Mouse (Mus musculus): ENCODE measurements around the gene Tsc2.

DNA sequence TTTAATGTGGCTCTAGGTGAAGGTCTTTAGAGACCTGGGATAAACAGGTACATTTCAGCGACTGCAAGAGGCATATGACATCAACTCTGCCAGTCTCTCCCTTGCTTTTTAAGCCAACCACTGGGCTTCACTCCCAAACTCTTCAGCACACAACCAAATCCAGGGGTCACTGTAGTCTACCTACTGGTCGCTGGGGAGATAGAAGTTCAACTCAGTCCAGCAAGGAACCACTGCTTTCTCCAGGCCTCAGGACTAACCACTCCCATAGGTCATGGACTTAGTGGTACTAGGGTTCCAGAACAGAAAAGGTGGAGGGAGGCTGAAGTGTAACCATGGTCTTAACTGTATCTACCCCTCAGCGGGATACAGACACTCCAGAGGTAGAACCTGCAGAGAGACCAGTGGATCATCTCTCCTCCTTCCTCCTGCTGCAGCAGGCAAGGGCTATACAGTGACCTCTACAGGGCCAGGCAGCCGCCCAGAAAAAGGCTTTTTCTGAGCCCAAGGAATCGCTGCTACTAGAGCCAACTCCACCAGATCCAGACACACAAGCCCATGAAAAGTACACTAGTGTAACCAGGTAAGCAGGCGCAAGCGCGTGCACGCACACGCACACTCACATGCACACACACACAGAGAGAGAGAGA lies 16.4 kb upstream of the Tsc2 start:
- TF ChIP-seq POLR2A (IDR thresholded peaks at IDR 0.05; ENCODE audit: low read depth, low read length) (no peak), CTCF (conservative IDR thresholded peaks at IDR 0.05; ENCODE audit: insufficient read depth, insufficient read length, low read depth, low read length) (no peak)

Data from kidney, adult 2 months (tissue).